Mouse (Mus musculus) erythroblast, embryonic 14.5 days (primary cell): ENCODE results near the gene Kif21a.

Experiments
- GATA1 ChIP-seq: IDR thresholded peaks from 2 replicates; pipeline ENCODE4 v1.6.1; 2012; ENCODE audit warnings: low read length, inconsistent platforms, mixed read lengths
- TAL1 ChIP-seq: IDR thresholded peaks from 3 replicates; pipeline ENCODE4 v1.6.1; 2012; ENCODE audit warnings: low read length, inconsistent platforms, mixed read lengths

DNA sequence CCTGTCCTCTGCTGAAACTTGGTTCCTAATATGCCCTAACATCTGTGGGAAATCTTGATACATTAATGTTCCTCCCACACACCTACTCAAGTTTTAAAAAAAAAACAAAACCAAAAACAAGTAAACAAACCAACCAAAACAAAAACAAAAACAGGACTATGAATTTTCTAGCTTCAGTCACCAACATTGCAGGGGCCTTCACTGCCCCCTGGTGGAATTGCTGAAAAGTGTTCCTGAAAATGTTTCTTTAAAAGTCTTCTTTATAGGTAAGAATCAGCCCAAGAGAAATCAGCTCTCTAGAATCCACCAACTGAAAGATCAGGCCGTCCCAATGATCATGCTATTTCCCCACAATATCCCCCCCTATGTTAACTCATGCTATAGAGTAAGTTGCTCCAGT lies 120.7 kb downstream of the Kif21a start:
- TF ChIP-seq GATA1 (no peak), TAL1 (no peak)
